Mouse (Mus musculus) adrenal gland, postnatal 10 days (tissue): ENCODE measurements around the gene Atp6ap2. TPM values are rescaled to one million over a fixed set of nuclear protein-coding genes. Genes with fewer than 3 reads are reported as not detected.
"Not testable (repeated sequence)": the region's sequence is repeated elsewhere in the genome, so short reads cannot be mapped to it uniquely, and the experiment has no call there.

Source experiments
- DNase-seq: peaks from one replicate; pipeline ENCODE4 v3.0.0; 2021; ENCODE audit warnings: mixed read lengths
- long read RNA-seq, 2 experiments: library from polyadenylated mRNA; stranded (forward); transcript quantifications; one replicate each; pipeline ENCODE4 v2.0.0; 2021
- total RNA-seq, 2 experiments: library from RNA; stranded (reverse); gene quantifications; 2 replicates each; pipeline ENCODE4 v1.2.3; 2021

Gene Atp6ap2
- 10 to 100 TPM; 44.0 to 45.2 TPM for total RNA-seq
- long read RNA-seq, experiment 1, transcript Atp6ap2-201 (9 exons, 2,324 nt), result major isoform, 123 of 130 reads
- long read RNA-seq, experiment 1, partial matches to known transcripts, result 3 of 130 reads
- long read RNA-seq, experiment 1, other reads (novel, unspliced or antisense), result 4 of 130 reads
- long read RNA-seq, experiment 2, transcript Atp6ap2-201 (9 exons, 2,324 nt), result major isoform, 51 of 59 reads
- long read RNA-seq, experiment 2, partial matches to known transcripts, result 6 of 59 reads
- long read RNA-seq, experiment 2, other reads (novel, unspliced or antisense), result 2 of 59 reads

GRCm38 (mm10) chrX:12587192-12587957 lies at the start of gene Atp6ap2:
Atp6ap2 (plus strand) TSS chrX:12587801.
- peak; percentile 91 for DNase-seq

DNA sequence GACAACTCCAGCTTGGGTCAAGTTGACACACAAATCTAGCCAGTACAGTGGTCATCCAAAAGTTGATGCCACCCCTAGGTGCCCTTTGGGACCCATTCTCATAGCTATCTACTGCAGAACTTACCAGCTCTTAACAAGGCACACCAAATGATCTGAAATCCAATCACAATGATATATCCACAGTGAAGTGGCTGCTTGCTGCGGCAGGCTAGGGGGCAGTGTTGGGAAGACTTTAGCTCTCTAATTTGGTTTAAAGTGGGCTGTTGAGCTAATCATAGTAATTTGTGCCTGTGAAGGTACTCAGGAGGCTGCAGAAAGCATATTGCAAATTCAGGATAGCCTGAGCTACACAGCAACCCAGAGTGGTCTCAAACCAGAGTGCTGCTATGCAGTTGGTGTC lies 43.2 kb upstream of the Atp6ap2 start:
- no peak for DNase-seq

GRCm38 (mm10) chrX:12557086-12557485 lies 30.5 kb upstream of the Atp6ap2 start:
- DNase-seq, result no peak

DNA sequence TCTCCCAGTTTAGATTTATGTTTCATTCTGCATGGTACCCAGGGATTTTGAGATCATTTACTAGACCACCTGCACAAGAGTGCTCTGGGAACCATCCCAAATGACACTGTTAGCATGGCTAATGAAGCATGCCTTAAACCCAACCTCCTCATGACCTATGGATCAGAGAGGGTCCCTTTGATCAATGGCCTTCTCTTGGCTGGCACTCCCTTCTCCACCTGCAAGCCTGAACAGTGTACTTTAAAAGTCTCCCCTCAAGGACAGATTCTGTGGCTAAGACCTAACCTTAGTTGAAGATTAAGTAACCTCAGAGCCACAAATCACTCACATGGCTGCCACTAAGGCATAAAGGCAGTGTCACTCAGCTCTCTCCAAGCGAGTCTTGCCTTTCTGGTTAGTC lies 16.2 kb upstream of the Atp6ap2 start:
- DNase-seq, result no peak

- no peak for DNase-seq
Measured at GRCm38 (mm10) chrX:12577936-12578335, 9.7 kb upstream of the Atp6ap2 start.

DNA sequence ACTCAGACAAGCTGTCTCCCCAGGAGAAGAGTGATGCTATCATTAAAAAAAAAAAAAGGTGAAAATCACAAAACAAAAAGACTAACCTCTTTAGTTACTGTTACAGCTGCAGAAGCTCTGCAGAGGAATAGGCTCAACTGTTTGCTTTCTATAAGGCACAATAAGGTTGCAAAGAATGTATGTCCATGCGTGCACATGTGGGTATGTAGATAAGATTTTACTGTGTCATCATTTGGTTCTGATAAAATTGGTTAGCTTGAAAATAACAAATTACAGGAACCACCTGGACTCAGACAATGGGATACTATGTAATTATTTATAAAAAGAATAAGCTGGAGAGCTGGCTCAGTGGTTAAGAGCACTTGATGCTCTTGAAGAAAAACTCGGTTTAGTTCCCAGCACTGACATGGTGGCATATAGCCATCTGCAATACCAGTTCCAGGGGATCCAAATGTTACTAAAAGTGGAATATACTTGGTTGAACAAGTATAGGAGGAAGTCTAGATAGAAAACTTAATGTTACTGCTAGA lies 9.2 kb upstream of the Atp6ap2 start:
- DNase-seq, result no peak

GRCm38 (mm10) chrX:12583261-12583660 lies 4.3 kb upstream of the Atp6ap2 start:
- DNase-seq, result no peak

DNA sequence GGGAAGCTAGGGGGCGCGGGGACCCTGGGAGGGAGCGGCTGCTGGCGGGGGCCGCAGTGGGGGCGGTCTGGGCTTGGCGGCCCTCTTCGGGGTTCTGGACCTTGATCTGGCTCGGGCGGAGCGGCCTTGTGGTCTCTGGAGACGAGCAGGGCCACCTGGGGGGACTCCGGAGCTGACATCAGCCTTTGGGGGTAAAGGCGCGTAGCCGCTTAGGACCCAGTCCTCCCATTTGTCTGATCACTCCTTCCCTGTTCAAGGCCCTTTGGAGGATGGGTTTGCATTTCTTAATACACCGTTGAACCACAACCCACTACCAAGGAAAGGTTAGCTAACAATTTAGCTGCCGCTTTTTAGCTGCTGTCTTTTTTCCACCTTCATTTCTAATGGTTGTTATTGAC lies 356 bp downstream of the Atp6ap2 start:
- DNase-seq, result no peak

GRCm38 (mm10) chrX:12591401-12591943 lies 3.9 kb downstream of the Atp6ap2 start:
- no peak for DNase-seq

DNA sequence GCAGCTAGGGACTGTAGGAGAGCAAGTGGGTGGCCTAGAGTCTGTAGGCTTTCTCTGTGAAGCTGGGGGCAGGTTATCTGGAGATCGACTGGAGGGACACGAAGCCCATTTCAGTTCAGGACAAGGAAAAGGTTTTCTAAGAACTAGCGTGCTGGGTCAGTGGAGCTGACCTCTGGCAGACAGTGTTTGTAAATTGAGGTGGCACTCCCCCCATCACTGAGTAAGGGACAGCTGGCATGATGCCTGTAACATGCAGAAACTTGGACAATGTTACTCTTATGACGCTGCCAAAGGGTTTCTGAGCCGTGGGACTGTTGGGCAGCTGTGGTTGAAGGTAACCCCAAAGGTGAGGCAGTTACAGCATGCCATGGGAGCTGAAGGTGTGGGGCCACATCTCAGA lies 4.4 kb downstream of the Atp6ap2 start:
- DNase-seq, result peak; percentile 1

- no peak for DNase-seq
Measured at GRCm38 (mm10) chrX:12593824-12594223, 6.2 kb downstream of the Atp6ap2 start.

- DNase-seq, result not testable (repeated sequence)
Measured at GRCm38 (mm10) chrX:12610541-12610940, 22.9 kb downstream of the Atp6ap2 start.

- DNase-seq, result no peak
Measured at GRCm38 (mm10) chrX:12611211-12611610, 23.6 kb downstream of the Atp6ap2 start.

DNA sequence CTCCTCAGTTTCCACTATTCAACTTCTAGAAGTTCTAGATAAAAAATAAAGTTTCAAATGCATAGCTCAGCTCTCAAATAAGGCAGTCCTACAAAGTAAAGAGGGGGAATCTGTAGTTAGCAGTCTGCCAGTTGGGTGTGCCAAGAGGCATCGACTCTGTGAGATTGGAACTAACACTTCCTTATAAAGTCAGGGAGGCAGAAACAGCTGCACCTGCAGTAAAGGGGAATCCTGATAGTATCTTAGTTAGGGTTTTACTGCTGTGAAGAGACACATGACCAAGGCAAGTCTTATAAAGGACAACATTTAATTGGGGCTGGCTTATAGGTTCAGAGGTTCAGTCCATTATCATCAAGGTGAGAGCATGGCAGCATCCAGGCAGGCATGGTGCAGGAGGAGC lies 24.8 kb downstream of the Atp6ap2 start:
- not testable (repeated sequence) for DNase-seq

GRCm38 (mm10) chrX:12625131-12625530 lies 37.5 kb downstream of the Atp6ap2 start:
- DNase-seq, result no peak

DNA sequence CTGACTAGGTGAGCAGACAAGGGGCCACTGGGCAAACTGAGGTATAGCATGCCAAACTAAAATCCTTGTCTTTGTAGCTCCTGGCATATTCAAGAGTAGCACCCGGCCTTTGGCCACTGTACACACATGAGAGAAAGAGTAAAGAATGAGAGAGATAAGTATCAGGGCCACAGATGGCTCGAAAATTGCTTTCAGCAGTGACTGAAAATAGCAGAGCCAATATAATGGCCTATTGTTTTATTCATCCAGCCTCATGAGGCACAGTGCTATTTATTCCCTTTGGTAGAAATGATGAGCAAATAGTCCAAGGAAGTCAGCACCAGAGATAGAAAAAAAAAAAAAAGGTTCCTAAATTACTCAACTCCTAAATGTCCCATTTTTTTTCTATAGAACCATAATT lies 57.4 kb downstream of the Atp6ap2 start:
- no peak for DNase-seq

- peak; percentile 29 for DNase-seq
Measured at GRCm38 (mm10) chrX:12645531-12646304, 58.1 kb downstream of the Atp6ap2 start.

GRCm38 (mm10) chrX:12651906-12652305 lies 64.3 kb downstream of the Atp6ap2 start:
- DNase-seq, result no peak

GRCm38 (mm10) chrX:12653879-12654278 lies 66.3 kb downstream of the Atp6ap2 start:
- peak; percentile 22 for DNase-seq
